Mouse (Mus musculus) adrenal gland, adult (tissue): ENCODE results near the gene Necab2.
A peak's percentile ranks its signal among the peaks of the same experiment; 100 is the strongest.

Experiments used
- DNase-seq, 2 experiments: peaks; one replicate each; pipeline ENCODE4 v3.0.0; 2022 to 2023; ENCODE audit warnings: low spot score in 1 of 2; ENCODE audit not compliant: inconsistent age in 2 of 2

Gene Necab2

DNA sequence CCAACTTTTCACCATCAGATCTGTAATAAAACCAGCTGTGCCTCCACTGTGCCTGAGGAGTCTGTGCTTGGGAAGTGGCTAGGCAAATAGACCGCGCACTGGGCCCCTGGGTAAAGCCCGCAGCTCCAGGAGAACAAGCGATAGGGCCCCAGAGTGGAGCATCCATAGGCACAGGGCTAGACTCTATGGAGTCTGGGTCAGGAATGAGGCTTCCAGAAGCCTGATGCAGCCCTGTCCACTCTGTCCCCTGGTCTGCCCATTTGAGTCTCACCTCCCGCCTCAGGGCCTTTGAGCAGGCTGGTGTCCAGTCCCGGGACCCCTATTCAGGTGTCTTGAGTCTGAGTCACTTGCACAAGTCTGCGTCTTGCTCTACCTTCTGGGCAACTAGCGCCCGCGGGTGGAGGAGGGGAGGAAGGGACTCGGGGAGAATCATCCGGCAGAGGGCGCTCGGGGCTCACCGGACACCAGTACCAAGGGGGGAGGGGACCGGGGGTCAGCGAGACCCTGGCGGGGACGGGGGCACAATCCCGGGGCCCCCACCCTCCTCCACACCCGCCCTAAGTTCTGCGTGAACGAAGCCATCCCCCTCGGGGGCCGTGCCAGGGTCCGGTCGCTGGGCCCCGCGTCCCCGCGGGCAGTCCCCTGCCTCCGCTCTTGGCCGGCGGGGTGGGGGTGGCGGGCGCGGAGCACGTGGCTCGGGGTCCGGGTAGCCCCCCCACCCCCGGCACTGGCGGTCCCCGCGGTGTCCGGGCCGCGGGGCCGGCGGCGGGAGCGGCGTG is at the start of gene Necab2:
Gene Necab2, plus strand, starts transcription at position 509 of the 779 bp plus-strand sequence.
- DNase-seq = peak; percentile 91 to 97

DNA sequence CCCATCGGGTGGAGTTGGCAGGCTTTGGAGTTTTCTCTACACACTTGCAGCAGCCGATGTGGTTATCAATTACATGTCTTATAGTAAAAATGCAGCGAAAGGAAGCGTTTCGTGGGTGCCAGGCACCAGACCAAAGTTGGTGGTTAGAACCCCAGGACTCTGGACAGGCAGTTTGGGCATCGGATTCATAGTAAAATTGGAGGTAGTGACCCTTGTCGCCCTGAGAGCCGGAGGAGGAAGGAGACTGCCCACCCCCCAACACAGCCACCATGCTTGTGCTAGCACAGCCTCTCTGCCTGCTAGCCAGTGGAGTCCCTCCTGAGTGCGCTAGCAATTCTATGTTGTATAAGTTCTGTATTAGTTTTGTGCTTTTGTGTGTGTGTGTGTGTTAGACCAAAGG is 48.0 kb upstream of the Necab2 start:
- no peak for DNase-seq

DNA sequence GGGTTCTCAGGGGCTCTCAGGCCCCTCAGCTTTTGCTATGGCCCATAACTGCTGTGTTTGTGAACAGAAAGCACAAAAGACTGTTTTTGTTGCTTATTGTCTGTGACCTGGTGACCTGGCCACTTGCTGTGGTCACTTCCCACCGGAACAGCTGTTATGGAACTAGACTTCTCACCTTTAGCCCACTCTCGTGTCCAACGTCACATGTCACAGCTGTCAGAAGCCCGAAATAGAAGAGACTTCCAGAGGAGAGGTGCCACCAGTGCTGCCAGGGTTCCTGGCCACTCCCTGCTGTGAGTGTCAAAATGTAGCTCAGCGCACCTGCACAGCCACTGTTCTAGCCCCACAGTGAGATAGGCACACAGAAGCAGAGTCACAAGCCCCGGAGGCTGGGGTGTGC is 47.3 kb upstream of the Necab2 start:
- no peak for DNase-seq

DNA sequence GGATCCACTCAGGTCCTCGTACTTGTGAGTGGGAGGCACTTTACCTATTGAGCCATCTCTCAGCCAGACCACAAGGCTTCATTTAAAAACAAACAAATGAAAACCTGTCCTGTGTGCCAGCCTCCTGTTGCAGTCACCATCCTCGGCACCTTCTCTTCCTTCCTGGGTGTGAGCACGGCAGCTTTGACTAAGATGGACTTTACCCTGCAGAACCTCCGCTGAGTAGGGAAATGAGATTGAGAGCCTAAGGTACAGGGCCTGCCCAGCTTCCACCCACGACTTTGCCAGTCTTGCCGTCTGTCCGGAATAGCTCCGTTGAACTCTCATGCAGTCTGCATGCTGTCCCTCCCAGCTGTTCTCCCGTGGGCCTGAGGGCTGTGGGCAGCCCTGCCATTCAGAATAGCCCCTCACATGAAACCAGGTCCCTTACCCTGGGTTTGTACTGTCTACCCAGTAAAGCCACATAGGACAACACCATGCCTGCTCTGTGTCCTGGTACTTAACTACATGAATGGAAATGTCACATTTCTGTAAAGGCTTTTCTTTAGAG is 46.3 kb upstream of the Necab2 start:
- no peak for DNase-seq

DNA sequence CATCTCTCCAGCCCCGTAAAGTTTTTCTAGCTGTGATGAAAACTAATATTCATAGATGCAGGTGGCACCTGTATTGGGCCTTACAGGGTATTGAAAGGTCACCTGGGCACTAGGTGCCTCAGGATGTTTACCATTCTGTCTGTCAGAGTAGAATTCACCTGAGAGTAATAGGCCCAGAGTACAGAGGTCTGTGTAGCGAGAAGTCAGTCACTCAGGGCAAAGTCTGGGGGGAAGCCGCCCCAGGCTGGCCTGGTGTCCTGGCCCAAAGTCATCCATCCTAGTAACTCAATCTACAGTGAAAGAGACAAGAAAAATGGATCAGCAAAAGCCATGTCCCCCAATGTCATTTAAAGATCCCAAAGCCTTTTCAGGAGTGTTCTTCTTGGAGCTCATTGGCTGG is 45.6 kb upstream of the Necab2 start:
- no peak for DNase-seq

DNA sequence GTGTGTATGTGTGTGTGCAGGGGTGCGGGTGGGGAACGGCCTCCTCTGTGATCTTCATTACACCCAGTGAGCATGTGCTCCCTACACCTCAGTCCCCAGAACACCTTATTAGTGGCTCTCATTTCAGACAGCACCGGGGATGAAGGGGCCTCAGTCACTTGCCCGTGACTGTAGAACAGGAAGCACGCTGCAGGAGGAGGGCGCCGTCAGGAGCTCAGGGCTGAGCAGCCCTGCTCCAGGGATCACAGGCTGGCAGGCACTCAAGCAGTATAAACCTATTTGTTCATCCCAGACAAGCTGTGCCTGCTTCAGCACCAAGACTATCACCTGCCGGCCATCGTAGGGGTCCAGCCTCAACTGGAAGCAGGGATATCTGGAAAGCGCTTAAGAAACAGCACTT is 42.6 kb upstream of the Necab2 start:
- DNase-seq = no peak

DNA sequence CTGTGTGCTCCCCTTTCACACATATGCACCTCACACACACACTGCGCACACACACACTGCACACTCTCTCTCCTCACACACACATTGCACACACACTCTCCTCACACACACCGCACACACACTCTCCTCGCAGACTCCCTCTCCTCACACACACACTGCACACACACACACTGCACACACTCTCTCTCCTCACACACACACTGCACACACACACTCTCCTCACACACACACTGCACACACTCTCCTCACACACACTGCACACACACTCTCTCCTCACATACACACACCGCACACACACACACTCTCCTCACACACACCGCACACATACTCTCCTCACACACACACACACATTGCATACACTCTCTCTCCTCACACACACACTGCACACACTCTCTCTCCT is 41.9 kb upstream of the Necab2 start:
- DNase-seq = no peak

DNA sequence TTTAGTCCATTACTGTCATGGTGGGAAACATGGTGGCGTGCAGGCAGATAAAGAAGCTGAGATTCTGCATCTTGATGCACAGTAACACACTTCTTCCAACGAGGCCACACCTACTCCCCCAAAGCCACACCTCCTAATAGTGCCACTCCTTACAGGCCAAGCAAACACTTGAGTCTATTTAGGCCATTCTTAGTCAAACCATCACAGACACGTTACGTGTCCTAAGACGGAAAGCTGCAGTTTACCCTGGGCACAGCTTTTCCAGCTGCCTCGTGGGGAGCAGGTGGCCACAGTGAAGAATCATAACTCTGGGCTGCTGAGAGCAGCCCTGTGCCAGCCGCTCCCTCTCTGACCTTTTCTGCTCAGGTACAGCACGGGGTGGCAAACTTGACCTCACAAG is 38.2 kb upstream of the Necab2 start:
- no peak for DNase-seq

DNA sequence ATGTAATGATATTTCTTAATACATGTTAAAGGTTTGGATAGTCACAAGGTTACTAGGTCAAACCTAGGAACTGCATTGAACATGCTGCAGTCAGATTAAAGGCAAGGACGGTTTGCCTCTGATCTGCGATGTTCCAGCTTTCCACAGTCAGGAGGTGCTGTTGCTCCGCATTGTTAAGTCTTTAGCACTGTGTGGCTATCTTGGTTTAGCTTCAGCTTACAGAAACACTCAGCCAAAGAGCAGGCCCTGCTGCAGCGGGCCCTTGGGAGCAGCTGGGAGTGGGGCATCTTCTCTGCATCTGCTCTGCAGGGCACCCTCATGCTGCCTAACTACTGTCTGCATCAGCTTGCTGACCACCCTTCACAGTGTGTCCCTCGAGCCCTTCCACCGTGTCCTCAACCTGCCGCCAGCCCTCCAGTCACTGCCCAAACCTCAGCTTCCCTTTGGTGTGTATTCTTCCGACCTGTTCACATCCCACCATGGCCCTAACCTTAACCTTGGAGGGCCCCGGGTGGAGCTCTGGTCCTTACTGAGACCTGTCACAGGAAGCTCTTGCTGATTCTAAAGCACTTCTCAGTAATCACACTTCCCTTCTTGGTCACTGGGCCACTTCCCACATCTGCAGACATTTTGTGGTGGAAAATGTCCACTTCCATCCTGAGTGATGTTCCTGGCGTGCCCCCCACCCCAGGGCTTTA is 34.3 kb upstream of the Necab2 start:
- peak in 1 of 2 experiments; percentile 61 for DNase-seq

DNA sequence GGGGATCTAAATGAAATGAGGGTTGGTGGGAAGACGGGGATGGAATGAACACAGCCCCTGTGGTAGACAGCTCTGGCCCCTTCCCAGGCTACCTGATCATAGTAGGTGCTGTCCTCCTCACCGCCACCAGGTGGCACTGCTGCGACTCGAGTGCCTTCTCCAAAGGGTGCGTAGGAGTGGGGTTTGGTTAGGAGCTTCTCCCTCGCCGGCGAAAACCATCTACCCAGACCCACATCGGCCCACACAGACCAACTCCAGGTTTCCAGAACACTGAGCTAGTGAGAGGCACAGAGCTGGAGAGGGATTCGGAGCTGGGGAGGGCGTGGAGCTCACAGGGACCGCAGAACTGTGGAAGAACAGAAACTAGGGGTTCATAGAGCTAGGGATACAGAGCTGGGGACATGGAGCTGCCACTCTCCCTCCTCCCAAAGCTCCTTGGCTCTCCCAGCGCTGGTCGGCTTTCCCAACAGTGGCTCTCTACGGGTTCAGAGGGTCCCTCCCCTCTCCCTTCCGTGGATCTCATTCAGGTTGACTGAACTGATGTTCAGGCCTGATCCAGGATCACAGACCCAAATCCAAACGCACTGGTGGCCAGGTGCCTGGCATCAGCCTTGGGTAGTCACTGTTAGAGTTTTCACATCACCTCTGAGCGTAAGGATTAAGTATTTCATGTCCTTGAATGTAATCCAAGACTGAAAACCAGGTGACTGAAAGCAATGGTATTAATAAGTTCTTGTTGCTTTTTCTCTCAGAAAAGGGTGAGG is 33.6 kb upstream of the Necab2 start:
- peak; percentile 81 to 93 for DNase-seq

DNA sequence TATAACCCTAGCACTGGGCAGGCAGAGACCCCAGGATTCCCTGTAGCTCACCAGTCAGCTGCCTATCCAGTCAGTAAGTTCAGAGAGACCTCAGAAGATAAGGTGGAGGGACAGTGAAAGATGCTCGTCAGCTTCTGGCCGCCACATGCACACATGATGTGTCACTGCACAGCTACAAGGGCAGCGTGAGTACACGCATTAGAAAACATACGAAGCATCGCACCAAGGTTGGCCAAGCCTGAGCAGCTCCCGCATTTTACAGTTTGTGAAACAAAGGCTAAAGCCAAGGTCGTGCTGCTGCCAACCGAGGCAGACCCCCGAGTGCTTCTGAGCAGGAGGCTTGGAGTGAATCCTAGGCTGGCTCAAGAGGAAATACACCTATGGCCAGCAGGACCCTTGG is 32.9 kb upstream of the Necab2 start:
- peak; percentile 72 to 81 for DNase-seq

DNA sequence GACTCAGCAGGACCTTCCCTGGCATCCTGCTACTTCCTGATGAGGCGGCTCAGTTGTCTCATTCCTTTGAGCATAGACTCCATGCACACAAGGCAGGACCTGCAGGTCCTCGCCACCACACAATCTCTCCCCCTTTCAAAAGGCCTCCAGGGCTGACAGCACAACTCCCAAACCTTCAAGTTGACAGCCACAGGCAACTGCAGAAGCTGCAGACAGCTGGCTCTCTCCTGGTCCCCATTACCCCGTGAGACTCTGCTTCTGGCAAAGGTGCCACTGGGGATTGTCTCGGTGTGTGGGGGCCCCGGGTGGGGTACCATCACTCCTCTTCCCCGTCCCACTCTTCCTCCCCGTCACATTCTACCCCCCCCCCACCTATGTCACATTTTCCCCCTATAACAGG is 26.2 kb upstream of the Necab2 start:
- no peak for DNase-seq

DNA sequence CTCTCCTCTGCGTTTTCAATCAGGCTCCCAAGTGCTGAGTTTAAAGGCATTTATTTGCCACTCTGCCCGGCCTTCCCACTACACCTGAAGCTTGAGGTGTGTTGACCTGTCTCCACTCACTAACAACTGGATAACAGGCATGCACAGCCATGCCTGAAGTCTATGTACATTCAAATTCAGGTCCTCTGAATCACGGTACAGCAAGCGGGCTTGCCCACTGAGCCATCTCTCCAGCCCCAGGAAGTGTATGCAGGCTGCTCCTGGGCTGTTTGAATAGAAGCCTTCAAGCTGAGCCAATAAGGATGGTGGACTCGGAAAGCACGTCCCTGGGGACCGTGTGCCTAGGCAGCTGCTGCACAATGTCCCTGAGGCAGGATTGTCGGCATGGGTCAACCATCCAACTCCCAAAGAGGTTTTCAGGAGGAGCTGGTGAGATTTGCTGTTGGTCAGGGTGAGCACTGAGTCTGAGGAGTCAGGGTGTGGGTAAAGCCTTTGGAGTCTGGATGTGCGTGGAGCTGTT is 24.9 kb upstream of the Necab2 start:
- DNase-seq = no peak

DNA sequence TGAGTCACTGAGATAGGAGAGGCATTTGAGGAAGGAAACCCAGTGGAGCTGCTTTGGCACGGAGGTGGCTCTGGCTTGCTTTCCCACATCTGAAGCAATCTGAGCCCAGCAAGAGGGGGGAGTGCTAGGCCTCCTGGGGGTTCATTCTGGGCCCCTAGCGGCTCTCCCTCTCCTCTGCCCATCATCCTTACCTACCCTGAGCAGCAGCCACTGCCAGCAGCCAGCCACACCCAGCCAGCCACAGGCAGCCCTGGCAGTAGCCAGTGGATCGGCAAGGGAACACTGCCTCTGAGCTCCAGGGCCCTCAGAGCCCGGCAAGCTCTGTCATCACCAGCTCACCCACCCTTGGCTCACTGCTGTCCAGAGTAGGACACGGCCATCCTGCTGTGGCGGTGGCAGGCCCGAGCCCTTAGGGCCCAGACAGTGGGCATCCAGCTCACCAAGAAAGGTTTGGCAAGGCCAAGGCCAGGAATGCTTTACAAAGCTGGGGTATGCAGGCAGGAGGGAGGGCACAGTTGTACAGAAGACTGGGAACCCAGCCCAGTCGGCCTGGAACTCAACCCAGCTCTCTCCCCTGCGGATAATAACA is 24.3 kb upstream of the Necab2 start:
- peak; percentile 65 to 87 for DNase-seq

DNA sequence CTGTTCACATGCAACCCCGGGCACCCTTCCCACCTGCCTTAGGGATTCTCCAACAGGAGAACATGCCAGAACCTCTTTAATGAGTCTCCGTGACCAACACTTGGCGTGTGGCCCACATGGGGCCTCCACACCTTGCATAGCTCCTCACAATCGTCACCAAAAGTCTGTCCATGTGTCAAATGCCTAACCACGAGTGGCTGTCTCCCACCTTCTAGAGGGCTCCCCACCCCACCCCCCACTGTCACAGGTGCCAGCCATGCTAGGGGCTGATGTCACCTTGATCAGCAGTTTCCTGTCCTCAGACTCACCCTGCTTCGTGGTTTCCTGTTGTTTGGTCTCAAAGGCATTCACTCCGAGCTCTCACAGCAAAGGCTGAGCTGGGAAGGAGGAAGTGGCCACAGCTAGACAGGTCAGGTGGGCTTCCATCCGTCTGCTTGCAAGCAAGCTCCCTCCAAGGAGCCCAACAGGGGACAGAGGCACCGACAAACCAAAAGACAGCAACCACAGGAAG is 22.8 kb upstream of the Necab2 start:
- peak; percentile 71 to 90 for DNase-seq

DNA sequence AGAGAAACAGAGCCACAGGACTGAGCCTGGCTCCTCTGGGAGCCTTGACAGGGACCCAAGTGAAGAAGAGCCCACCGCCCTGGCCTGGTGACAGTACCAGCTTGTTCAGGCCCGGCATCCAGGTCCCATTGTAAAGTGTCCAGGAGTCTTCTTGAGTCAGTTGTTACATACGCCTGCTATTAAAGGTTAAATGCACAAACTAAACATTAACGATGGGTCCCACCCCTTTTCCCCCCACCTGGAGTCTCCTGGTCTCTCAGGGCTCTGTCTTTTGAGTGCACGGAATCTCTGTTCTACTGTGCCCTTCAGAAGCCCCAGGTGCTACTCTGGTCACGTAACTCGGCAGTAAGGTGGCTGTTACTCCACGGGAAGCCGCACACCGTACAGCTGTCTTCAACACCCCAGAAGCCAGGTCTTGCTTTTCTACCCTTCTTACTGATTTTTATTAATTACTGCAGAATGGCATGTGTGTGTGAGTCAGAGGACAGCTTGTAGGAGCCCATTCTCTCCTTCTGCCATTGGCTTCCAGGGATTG is 22.3 kb upstream of the Necab2 start:
- DNase-seq = no peak

DNA sequence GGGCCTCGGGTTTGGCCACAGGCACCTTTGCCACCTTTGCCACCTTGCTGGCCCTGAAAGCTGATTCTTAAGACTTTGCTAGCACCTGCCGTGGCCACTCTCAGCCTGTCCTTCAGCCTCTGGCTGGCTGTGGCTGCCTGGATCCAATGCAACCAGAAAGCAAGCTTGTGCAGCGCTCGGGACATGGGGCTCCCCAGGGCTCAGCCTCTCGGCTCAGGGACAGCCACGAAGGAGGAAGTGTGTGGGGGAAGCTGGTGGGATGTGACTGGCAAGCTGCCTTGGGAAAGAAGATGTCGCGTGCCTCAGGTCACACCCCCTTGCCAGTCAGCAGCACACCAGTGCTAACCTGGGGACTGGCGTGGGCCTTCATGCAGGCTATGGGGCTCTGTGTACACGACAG is 21.8 kb upstream of the Necab2 start:
- DNase-seq = peak; percentile 64 to 82

DNA sequence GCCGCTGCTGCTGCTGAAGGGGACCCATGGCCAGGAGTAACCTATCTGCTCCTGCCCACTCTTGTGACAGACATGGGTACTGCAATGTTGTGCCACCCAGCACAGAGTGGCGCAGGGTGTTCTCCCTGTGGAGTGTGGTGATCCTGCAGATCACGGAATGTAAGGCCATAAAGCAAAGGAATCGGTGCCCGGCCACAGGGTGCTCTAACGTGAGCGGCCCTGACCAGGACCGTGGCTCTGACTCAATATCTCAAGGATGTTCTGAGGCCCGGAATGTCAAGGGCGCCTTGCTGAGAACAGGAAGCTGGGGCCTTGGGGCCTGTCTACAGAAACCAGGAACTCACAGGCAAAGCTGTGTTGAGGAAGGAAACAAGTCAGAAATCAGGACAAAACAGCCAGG is 21.0 kb upstream of the Necab2 start:
- DNase-seq = peak; percentile 95 to 97

DNA sequence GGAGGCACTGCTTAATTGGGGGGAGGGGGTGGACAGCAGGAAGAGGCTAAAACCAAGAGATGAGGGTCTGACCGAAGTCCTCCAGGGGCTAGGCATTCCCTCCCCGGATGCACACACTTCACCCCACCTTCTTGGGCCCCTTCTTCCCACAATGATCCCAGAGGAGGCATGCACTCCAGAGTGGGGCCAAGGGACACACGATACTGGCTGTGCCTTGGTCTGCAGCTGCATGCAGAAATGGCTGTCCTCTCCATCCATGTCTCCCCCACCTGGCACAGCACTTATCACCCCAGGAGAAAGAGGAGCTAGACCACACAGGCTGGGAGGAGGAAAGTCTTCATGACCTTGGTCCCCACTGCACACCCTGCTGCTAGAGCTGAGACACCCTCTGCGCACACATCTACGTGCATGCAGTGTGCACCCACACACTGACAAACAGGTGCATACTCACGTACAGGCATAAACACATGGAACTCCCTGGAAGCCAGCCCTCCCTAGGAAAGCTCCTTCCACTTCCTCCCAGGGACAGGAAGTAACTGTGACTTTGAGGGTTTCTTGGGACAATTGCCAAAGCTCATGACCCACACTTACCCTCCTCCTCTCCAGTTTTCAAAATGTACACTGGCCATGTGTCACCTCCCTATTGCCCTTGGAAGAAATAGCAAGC is 20.3 kb upstream of the Necab2 start:
- peak; percentile 69 to 90 for DNase-seq
